Mouse (Mus musculus) left cerebral cortex, adult 2 months (tissue): ENCODE results near the gene Numa1. TPM values are rescaled to one million over a fixed set of nuclear protein-coding genes. Genes with fewer than 3 reads are reported as not detected.

Experiments used
- DNase-seq, 2 experiments: peaks; one replicate each; pipeline ENCODE4 v3.0.0; 2021 to 2022; ENCODE audit warnings: low spot score in 2 of 2, mixed read lengths in 1 of 2; ENCODE audit errors: extremely low spot score in 1 of 2
- H3K27ac ChIP-seq: fragments of 200-600 bp; 2 replicates; pipeline ENCODE4 v1.8.1; 2022
- H3K4me3 ChIP-seq: fragments of 200-600 bp; 2 replicates; pipeline ENCODE4 v1.8.1; 2022
- CTCF ChIP-seq: fragments of 200-600 bp; IDR thresholded peaks from 2 replicates; pipeline ENCODE4 v1.8.1; 2022; ENCODE audit warnings: antibody characterized with exemption, mild to moderate bottlenecking, moderate library complexity
- intact Hi-C: fragments of 180-260 bp; cut with DNase I; formaldehyde crosslinking; loops from one replicate; pipeline ENCODE4 v1.15.1; 2025
- total RNA-seq, 2 experiments: library from RNA; stranded (reverse); gene quantifications; 2 replicates each; pipeline ENCODE4 v1.2.3; 2021

Gene Numa1
- total RNA-seq, 2 experiments from 2014 or later = 96.8 to 101 TPM

DNA sequence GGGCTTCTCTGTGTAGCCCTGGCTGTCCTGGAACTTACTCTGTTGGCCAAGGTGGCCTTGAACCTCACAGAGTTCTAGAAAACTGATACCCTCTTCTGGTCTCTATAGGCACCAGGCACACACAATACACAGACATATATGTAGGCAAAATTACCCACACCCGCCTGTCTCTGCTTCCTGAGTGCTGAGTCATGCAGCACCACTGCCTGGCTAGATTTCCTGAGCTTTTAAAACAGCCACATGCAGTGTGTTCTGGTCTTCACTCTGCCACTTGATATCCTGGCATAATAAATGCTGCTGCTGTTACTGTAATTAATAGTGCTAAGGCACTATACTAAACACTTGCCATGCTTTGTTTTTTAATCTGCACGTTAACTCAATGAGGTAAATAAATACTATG is 31.7 kb downstream of the Numa1 start:
- no peak for TF ChIP-seq CTCF
- DNase-seq = no peak
- intact Hi-C loops = no loop called here
- Histone ChIP-seq H3K27ac (no peak overlapping the region), H3K4me3 (no peak overlapping the region)

- TF ChIP-seq CTCF = no peak
- no peak overlapping the region for H3K27ac ChIP-seq
- no peak overlapping the region for H3K4me3 ChIP-seq
- intact Hi-C loops = no loop called here
- no peak for DNase-seq
These were observed 33.3 kb downstream of the Numa1 start for GRCm38 (mm10) chr7:101967256-101967655.

- no peak for DNase-seq
- intact Hi-C loops = no loop called here
- no peak for TF ChIP-seq CTCF
- H3K4me3 ChIP-seq = no peak overlapping the region
- peak overlapping the region; percentile 98 for H3K27ac ChIP-seq
These were observed 34.8 kb downstream of the Numa1 start for GRCm38 (mm10) chr7:101968751-101969150.

GRCm38 (mm10) chr7:101969694-101970428 is 36.0 kb downstream of the Numa1 start:
- no peak; the same call in 1 of the 2 replicates for TF ChIP-seq CTCF
- intact Hi-C loops = loop anchor here (1.0 to 5.0 kb wide), 4 partner anchors 31 to 1333 kb away; partner anchors contain the start of gene Numa1
- Histone ChIP-seq H3K27ac (peak overlapping the region; percentile 98), H3K4me3 (peak overlapping the region; percentile 91)
- DNase-seq = peak; percentile 85

GRCm38 (mm10) chr7:101970429-101970775 is 36.5 kb downstream of the Numa1 start:
- Histone ChIP-seq H3K4me3 (peak overlapping the region; percentile 91), H3K27ac (peak overlapping the region; percentile 98)
- intact Hi-C loops = loop anchor here (1.0 to 5.0 kb wide), 4 partner anchors 31 to 1333 kb away; partner anchors contain the start of gene Numa1
- peak; percentile 81 to 82 for DNase-seq
- no peak for TF ChIP-seq CTCF

GRCm38 (mm10) chr7:101970821-101971461 is 37.0 kb downstream of the Numa1 start:
- Histone ChIP-seq H3K27ac (peak overlapping the region; percentile 98), H3K4me3 (peak overlapping the region; percentile 91)
- intact Hi-C loops = loop anchor here (1.0 to 5.0 kb wide), 4 partner anchors 30 to 1334 kb away; partner anchors contain the start of gene Numa1
- DNase-seq = peak; percentile 71 to 72
- no peak; the same call in none of the 2 replicates for TF ChIP-seq CTCF

DNA sequence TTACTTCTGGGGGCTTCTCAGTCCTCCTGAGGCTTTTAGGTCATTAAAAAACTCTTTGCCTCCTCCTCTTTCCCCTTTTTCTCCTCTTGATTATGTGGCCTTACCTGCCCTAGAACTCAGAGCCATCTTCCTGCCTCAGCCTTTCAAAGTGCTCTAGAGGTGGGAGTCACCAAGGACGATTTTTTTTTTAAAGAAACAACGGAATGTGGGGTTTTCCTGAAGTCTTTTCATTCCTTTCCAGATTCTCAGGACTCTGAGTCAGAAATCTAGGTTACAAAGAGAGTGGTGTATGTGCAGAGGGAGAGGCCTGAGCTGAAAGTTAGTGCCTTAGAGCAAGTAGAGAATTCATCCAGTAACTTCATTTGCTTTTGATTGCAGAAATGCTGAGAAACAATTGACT is 37.8 kb downstream of the Numa1 start:
- H3K4me3 ChIP-seq = peak overlapping the region; percentile 91
- no peak for DNase-seq
- TF ChIP-seq CTCF = no peak
- peak overlapping the region; percentile 98 for H3K27ac ChIP-seq
- intact Hi-C loops = loop anchor here (2.0 to 5.0 kb wide), 3 partner anchors 37 to 1334 kb away; partner anchors contain the start of gene Numa1

- TF ChIP-seq CTCF = no peak
- H3K27ac ChIP-seq = no peak overlapping the region
- no peak for DNase-seq
- H3K4me3 ChIP-seq = no peak overlapping the region
- intact Hi-C loops = loop anchor here (5.0 kb wide), 2 partner anchors 56 to 1336 kb away; no protein-coding TSS in a partner anchor
These were observed 39.8 kb downstream of the Numa1 start for GRCm38 (mm10) chr7:101973730-101974129.

DNA sequence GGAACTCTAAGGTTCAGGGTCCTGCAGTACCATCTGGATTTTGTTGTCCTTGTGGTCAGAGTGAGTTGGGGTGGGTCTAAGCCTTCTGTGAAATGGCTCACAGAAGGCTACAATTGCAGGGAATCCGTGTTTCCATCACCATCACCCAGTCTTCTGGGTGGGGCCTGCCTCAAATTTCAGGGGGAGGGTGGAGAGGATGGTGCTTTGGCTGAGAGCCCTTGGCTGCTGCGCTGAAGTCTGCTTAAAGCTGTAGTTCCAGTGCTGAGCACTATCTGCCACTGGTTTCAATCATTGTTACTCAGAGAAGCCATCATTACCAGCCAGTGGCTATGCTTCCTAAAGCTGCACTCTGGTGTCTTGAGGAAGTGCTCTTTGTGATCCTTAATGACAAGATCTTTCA is 40.6 kb downstream of the Numa1 start:
- intact Hi-C loops = loop anchor here (5.0 kb wide), 2 partner anchors 57 to 1337 kb away; no protein-coding TSS in a partner anchor
- no peak for DNase-seq
- H3K27ac ChIP-seq = peak overlapping the region; percentile 24
- no peak; the same call in 1 of the 2 replicates for TF ChIP-seq CTCF
- no peak overlapping the region for H3K4me3 ChIP-seq

DNA sequence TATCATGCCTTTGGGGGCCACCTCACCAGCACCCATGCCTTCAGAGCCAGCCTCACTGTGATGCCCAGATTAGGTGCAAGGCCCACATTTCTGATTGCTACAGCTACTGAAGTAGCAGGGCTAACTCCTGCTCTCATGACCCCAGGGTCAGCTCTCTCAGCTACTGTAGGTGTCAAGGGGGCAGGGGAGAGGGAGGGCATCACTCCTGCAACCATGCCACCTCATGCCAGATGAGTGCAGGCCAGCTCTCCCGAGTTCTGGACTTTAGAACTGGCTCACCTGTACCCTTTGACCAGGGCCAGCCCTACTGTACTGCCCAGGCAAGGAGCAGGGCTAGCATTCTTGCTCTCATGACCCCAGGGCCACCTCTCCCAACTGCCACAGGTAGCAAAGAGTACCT is 48.8 kb downstream of the Numa1 start:
- intact Hi-C loops = no loop called here
- no peak for TF ChIP-seq CTCF
- Histone ChIP-seq H3K27ac (no peak overlapping the region), H3K4me3 (no peak overlapping the region)
- no peak for DNase-seq

- Histone ChIP-seq H3K27ac (no peak overlapping the region), H3K4me3 (no peak overlapping the region)
- TF ChIP-seq CTCF = no peak
- no peak for DNase-seq
- intact Hi-C loops = no loop called here
These were observed 51.2 kb downstream of the Numa1 start for GRCm38 (mm10) chr7:101985081-101985480.

DNA sequence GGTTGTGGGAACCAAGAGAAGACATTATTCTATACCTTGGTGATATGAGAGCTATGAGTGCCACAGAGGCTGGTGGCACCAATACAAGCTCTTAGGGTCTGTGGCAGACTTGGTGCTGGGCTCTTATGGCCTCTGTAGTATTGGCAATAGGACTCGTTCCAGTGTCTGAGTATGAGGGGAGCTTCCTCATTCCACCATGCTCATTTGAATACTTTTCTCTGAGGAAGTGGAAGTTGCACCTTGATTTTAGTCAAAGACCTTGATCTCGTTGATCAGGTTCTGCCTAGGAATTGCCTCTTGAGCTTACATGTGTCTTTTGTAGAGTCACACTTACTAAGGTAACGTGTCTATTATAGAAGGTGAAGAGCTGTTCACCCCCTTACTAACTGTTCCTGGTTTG is 60.3 kb downstream of the Numa1 start:
- intact Hi-C loops = no loop called here
- DNase-seq = no peak
- Histone ChIP-seq H3K27ac (no peak overlapping the region), H3K4me3 (no peak overlapping the region)
- TF ChIP-seq CTCF = no peak
